Mouse (Mus musculus): ENCODE data around the gene Skp1a. TPM values are rescaled to one million over a fixed set of nuclear protein-coding genes. Genes with fewer than 3 reads are reported as not detected.

Skp1a gene
- total RNA-seq, 2 experiments from 2014 or later: 213 to 282 TPM

DNA sequence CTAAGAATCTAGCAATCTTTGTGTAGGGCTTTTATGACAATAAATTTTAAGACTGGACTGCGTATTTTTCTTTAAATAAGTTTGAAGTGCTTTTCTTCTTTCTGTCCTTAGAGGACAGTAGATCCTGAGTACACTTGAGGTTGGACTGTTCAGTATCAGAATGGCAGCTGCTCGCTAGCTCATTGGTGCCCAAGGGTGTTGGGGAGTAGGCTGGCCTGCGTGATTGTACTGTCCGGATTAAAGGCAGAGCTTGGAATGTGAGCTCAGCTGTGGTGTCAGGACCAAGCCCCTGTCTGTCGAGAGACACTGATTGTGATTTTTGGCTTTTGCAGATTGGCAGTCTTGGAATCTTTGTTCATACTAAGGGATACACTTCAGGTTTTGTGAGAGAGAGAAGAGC, 20.0 kb downstream of the Skp1a start:
- no peak for ATAC-seq (replicated peaks; ENCODE audit: low FRiP score, low TSS enrichment, poor library complexity, severe bottlenecking)

DNA sequence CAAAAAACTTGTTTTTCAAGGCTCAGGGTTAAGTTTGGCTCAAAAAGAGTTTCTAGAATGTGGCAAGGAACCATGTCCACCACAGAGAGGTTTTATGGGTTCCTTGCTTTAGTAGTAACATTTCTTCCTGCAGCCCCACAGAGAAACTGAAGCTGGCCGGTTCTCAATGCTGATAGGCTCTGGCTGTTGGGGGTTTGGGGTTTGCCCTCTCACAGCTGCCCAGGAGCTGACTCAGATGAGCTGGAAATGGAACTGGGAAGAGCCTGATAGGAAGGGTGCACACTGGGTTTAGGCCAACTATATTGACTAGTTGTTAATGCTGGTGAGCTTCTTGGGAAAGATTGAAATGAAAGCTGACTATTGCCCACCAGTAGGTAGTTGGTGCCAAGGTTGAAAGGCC, 20.9 kb downstream of the Skp1a start:
- ATAC-seq (replicated peaks; ENCODE audit: low FRiP score, low TSS enrichment, poor library complexity, severe bottlenecking): no peak

DNA sequence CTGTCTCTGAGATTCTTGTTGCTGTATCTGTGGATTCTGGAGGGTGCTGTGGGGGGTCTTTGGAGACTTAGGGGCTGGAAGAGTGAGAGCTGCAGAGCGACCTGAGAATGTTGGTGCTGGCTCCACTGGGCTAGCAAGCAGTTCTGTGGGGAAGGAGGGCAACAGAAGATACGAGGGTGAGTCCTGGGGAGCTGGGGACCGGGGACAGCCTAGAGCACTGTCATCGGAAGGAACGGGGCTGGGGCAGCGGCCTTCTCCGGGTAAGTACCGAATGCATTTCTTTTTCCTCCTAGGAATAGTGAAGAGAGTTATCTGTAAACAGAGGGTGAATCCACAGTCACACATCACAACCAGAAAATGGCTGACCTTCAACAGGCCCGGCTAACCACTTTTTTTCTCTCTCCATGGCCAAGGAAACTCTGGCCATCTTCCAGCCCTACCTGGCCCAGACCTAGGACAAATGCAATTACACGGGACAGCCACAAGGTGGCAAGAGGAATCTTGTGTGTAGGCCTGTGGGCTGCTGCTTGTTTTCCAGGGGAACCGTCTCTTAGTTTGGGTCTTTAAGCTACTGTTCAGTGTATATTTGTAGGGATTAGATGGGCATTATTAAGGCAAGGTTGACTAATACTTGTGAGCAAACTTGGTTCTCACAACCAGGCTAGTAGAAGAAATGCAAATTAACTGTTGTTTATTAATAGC, 22.0 kb downstream of the Skp1a start:
- peak; percentile 56; the same call in 1 of the 2 replicates for ATAC-seq (replicated peaks; ENCODE audit: low FRiP score, low TSS enrichment, poor library complexity, severe bottlenecking)

DNA sequence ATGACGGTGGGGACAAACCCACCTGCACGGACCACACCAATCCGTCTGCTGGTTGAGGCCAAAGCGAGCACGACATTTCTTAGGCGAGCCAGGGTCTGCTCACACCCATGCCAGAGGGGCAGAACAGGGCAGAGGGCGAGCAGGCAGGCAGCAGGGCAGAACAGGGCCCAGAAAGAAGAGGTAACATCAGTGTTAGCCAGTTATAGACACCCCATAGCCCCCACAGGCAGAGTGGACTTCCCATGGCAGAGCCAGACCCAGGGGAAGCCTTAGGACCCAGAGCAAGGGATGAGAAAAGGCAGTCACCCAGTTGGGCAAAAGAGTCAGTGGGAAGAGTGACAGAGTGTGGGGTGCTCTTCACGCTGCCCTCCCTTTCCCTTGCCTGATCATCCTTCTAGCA, 23.3 kb downstream of the Skp1a start:
- no peak for ATAC-seq (replicated peaks; ENCODE audit: low FRiP score, low TSS enrichment, poor library complexity, severe bottlenecking)

DNA sequence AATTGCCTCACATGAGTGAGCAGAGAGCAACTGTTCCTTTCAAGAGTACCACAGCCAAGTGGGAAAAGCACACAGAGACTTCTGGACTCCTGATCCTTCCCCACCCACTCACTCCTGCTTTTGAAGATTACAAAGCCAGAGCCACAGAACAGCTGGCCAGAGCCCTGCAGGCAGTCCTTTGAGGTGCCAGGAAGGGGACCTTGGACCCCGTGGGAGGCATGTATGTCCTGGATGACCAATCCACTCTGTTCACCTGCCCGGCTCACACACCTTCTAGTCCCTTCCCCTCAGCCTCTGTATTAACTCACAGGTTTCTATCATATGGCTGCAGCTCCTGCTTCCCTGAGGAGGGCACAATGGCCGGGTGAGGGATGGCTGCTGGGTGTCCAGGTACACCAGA, 25.6 kb downstream of the Skp1a start:
- ATAC-seq (replicated peaks; ENCODE audit: low FRiP score, low TSS enrichment, poor library complexity, severe bottlenecking): no peak

DNA sequence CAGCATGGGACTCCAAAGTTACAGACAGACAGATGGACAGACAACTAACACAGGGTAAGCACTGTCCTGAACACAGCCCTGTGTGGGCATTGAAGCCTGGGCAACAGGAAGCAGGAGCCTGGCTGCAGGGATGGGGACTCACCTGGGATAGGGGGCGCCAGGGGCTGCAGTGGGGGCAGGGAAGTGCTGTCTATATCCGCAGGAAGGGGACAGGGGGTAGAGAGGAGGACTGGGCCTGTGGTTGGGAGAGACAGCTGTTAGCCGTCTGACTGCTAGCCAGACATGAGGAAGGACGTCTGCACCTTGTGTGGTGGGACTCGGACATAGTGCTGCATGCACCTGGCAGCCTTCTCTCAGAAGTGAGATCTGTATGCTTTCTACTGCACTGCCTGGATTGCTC, 26.9 kb downstream of the Skp1a start:
- no peak for ATAC-seq (replicated peaks; ENCODE audit: low FRiP score, low TSS enrichment, poor library complexity, severe bottlenecking)

DNA sequence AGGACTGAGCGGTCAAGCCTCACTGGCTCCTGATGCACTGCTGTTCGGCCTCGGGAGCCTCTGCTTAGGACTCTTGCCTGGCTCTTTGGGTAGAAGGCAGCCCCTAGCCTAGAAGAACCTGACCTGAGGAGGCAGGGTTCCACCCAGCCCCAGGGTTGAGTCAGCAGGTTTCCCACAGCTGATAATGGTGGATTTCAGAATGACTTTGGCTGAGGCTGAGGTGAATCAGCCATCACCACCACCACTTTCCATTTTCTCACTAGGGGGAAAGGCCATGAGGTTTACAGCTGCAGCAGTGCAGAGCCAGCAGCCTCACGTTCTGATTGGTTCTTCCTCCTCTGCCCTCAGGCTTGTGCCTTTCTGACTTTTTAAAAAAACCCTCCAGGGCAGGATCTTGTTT, 29.1 kb downstream of the Skp1a start:
- no peak for ATAC-seq (replicated peaks; ENCODE audit: low FRiP score, low TSS enrichment, poor library complexity, severe bottlenecking)

DNA sequence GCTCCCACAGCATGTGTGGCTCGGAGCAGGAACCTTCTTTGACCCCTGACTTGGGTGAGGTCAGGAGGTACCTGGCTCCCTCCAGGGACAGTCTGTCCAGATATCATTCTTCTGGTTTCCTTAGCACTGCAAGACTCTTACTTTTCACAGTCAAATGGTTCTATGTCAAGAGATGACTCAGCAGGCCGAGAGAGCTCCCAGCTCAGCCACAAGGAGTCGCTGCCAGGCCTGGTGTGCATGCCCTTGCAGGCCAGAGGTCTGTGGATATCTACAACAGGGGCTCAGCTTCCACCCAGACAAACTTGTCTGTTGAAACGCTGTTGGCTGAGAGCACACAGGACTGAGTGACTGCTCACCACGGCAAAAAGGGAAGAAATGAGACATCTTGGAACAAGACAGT, 30.1 kb downstream of the Skp1a start:
- peak; percentile 62 for ATAC-seq (replicated peaks; ENCODE audit: low FRiP score, low TSS enrichment, poor library complexity, severe bottlenecking)

DNA sequence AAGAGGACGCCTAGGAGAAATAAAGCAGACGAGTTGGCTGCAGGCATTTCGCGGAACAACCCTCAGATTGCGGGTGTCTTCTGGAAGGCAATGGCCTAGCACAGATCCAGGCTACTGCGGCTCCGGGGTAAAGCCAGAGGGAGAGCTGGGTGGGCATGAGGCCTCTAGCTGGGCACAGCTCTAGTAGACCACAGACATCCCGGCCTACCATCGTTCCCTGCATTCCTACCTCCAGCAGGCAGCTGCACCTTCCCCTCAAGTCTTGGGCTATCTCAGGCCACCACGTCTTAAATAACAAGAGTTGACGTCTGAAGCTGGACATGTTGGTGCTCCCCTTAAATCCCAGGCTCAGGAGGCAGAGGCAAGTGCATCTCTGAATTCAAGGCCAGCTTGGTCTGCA, 30.5 kb downstream of the Skp1a start:
- ATAC-seq (replicated peaks; ENCODE audit: low FRiP score, low TSS enrichment, poor library complexity, severe bottlenecking): no peak

DNA sequence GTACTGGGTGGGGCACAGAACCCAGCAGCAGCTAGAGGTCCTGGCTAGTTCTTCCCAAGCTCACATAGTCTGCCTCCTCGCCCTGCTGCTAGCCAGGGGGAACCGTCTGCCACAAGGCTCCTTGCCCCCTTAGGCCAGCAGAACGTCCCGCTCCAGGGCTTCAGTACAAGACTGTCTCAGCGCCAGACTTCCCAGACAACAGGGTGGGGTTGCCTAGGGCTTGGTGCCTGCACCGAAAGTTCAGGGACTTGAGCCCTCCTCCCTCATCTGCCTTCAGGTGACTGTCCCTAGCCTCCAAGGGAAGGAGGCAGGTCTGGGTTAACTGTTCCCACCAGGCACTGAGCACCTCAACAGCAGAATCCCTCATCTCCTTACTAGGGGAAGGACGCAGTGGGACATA, 33.1 kb downstream of the Skp1a start:
- ATAC-seq (replicated peaks; ENCODE audit: low FRiP score, low TSS enrichment, poor library complexity, severe bottlenecking): no peak

DNA sequence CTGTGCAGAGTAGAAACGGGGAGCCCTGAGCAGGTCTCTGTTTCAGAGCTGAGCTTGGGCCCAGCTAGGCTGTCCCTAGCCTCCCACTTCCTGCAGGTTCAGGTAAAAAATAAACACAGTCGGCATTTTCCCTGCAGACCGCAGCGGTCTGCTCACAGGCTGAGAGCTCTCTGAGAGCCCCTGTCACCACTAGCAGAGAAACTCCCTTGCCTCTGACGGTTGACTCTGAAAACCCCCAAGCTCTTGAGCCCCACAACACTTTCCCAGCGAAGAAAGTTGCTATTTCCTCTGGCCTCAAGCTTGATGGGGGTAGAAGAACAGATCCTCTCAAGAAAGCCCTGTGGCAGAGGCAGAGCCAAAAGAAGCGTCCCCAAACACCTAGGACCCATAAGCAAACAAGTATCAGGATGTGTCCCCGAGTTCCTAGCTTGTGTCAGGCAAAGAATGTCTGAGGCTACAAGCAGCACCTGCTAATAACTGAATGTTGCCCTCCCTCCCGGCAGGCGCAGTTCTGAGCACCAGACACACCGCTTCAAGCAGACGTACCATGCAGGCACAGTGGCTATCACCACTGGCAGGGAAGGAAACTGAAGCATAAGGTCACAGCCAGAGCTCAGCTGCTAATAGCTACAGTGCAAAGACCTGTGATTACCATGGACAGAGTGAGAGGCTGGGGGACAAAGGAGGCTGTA, 34.0 kb downstream of the Skp1a start:
- ATAC-seq (replicated peaks; ENCODE audit: low FRiP score, low TSS enrichment, poor library complexity, severe bottlenecking): no peak

DNA sequence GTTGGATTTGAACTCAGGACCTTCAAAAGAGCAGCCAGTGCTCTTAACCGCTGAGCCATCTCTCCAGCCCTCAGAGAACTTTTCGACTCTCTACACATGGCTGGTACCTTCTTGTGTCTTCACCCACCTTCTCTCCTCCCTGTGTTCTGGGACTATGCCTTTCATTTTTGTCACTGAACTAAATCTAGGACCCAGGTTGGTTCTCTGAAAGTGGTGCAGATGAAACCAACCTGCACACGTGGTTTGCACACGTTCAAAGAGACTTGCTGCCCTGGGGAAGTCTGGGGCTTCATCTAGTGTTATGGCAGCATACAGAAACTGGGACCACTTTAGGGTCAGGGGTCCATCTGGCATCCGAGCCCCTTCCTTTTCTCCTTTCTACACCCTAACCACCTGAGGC, 35.5 kb downstream of the Skp1a start:
- no peak for ATAC-seq (replicated peaks; ENCODE audit: low FRiP score, low TSS enrichment, poor library complexity, severe bottlenecking)

DNA sequence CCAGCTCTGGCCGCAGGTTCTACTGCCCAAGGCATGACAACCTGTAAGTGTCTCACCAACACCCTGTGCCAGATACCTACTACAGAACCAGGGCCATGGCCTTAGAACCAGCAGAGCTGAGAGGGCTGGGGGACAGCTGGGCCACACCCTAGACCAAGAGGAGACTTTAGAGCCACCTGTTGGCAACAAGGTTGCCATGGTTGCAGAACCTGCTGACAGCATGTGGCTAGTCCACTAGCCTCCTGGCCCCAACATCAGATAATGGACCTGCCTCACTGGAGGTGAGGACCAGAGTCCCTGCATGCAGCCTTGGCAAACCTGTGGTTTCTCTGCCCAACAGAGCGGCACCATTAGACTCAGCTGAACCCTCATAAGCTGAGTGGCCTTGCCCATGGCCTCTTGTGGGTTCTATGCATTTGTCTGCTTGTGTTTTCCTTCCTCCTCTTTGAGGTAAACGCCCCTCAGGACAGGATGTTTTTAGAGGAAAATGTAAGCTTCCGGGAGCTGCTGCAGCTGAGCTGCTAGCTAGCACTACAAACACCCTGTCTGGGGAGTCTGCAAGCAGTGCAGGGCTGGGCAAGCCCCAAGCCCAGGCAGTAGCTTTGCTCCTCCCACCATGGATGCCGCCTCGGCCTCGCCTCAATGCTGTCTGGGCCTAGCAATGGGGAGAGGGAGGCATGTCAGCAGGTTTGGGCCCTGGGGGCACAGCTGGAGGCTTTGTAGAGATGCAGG, 36.5 kb downstream of the Skp1a start:
- no peak for ATAC-seq (replicated peaks; ENCODE audit: low FRiP score, low TSS enrichment, poor library complexity, severe bottlenecking)

DNA sequence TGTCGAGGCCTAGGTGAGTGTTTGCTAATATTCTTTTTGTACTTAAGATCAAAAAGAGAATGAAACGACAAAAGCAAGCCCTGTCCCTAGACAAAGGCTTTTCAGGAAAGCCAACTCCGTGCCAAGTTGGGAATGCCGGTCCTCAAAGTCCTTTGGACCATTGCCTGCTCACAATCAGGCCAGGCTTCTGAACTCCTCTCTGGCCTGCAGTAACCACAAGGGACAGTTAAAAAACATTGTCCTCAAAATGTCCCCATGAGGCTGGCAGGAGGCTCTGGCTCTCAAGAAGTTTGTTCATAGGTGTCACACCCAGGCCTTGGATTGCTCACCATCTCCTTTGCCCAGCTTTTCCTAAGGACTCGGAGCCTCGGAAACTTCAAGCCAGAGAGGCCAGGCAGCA, 38.0 kb downstream of the Skp1a start:
- no peak for ATAC-seq (replicated peaks; ENCODE audit: low FRiP score, low TSS enrichment, poor library complexity, severe bottlenecking)

DNA sequence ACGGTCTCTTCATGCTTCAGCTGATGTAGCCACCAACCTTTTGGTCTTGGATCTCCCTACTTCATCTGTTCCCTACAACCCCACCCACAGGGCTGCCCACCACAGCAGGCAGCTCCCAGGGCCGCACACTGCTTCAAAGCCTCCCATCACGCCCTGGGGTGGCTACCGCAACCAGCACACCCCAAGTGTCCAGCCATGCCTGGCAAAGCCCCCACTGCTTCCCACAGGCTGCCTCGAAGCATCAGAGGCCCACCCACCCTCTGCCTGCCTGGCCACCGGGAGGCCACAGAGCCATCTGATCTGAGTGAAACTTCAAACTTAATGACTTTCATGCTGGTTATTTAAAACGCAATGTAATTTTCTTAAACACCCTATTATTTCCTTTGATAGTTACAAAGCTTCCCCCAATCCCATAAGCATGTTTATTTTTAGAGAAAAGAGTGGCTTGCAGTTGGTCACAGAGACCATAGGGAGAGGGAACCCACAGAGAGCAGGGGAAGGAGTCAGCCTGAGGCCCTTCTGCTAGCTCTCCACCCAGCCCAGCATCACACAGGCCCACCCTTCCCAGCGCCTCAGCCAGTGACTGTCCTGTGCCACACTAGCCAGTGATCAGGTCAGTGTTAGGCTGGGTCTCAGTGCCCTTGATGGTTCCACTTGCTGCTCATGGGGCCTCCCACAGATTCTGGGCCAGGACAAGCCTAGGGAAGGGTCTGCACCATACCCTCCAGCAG, 40.1 kb downstream of the Skp1a start:
- no peak for ATAC-seq (replicated peaks; ENCODE audit: low FRiP score, low TSS enrichment, poor library complexity, severe bottlenecking)

DNA sequence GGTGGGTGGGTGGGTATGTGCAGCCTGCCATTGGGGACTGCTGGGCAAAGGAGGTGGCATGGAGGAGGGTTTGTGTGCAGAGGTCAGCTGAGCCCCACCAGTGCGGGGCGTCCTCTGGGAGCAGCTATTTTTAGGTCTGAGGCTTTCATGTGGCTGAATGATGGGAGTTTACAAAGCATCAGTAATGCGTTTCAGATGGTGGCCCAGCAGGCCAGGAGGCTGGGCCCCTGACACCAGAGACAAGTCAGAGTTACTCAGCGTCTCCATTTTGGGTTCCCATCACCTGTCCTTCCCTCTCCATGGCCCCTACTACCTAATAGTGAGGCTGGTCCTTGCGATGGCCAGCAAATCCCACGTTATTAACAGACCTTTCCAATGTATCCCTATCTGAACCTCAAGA, 40.8 kb downstream of the Skp1a start:
- ATAC-seq (replicated peaks; ENCODE audit: low FRiP score, low TSS enrichment, poor library complexity, severe bottlenecking): no peak

DNA sequence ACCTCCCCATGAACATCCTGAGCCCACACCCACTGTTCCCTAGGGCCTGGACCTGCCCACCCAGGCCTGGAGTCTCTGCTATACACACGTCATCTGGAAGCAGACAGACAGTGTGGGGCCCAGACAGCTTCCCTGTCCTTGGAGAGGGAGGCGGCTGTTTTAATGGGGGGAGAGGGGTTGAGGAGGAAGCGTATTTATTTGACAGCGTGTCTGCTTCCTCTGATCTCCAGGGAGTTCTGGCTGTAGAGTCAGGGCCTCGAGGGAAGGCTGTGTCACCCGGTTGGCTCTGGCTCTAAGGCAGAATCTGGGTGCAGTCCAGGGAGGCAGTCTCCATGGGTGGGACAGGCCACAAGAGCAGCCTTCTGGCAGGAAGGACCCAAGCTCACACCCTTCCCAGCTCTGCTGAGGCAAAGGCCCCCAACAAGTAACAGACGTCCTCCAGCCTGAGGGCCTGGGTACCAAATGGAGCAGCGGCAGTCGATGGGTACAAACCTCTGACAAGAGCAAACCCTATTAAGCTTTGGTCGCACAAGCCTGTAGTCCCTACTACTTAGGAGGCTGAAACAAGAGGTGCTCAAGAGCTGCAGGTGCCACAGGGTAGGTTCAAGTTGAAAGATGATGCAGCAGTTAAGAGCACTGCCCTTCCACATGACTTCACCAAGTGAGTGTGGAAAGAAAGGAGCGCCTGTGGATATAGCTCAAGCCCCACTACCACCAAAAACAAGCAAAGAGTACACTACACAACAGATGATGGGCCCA, 41.6 kb downstream of the Skp1a start:
- ATAC-seq (replicated peaks; ENCODE audit: low FRiP score, low TSS enrichment, poor library complexity, severe bottlenecking): no peak

DNA sequence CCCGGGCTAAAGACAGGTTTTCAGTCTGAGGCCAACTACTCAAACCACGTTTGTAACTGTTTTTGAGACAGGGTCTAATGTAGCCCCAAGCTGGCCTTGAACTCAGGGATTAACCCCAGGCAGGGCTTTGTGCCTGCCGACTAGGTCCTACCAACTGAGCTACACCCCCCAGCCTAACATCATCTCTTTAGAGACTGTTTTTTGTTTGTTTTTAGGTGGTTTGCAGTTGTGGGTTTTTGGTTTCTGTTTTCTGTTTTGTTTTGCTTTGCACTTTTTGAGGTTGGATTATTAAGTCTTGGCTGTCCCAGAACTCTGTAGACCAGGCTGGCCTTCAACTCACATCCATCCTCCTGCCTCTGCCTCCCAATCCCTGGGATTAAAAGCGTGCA, 42.1 kb downstream of the Skp1a start:
- ATAC-seq (replicated peaks; ENCODE audit: low FRiP score, low TSS enrichment, poor library complexity, severe bottlenecking): no peak

DNA sequence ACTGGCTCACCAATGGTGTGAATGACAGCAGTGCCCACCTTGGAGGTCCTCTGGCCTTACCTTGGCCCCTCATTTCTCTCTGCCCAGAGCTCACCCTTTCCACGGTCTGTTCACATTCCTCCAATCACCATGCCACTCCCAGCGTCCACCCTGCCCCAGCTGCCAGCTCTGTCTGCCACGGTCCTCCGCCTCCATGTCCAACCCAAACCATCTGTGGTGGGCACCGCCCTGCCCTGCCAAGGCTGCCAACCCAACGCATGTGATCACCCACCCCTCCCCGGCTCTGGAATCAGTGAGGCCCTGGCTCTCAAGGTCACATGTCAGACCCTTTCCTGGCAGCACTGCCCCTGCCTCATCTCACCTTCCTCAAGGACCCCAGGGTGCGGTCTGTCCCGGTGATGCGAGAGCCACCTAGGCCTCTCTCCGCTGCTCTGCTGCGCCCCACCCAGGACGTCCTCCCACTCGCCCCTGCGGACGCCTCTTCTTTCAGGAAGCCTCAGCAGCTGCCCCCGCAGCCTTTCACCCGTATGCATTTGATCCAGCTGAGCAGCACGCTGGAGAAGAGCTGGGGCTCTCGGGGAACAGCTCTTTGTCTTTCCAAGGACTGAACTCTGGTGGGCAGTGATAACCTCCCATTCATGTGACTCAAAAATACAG, 42.8 kb downstream of the Skp1a start:
- no peak for ATAC-seq (replicated peaks; ENCODE audit: low FRiP score, low TSS enrichment, poor library complexity, severe bottlenecking)

Data from megakaryocyte-erythroid progenitor cell, adult 5-6 weeks (primary cell).